Mouse (Mus musculus) layer of hippocampus, postnatal 25 days (tissue): Measurements from ENCODE around the gene Cyp2t4. TPM values are rescaled to one million over a fixed set of nuclear protein-coding genes. Genes with fewer than 3 reads are reported as not detected.
A peak's percentile ranks its signal among the peaks of the same experiment; 100 is the strongest.

Experiments
- DNase-seq, 2 experiments: peaks; one replicate each; pipeline ENCODE4 v3.0.0; 2022; ENCODE audit warnings: mixed read lengths in 2 of 2, low spot score in 1 of 2; ENCODE audit errors: extremely low spot score in 1 of 2
- total RNA-seq, 2 experiments: library from RNA; stranded (reverse); gene quantifications; 2 replicates each; pipeline ENCODE4 v1.2.3; 2021

The Cyp2t4 gene
- not detected for total RNA-seq

DNA sequence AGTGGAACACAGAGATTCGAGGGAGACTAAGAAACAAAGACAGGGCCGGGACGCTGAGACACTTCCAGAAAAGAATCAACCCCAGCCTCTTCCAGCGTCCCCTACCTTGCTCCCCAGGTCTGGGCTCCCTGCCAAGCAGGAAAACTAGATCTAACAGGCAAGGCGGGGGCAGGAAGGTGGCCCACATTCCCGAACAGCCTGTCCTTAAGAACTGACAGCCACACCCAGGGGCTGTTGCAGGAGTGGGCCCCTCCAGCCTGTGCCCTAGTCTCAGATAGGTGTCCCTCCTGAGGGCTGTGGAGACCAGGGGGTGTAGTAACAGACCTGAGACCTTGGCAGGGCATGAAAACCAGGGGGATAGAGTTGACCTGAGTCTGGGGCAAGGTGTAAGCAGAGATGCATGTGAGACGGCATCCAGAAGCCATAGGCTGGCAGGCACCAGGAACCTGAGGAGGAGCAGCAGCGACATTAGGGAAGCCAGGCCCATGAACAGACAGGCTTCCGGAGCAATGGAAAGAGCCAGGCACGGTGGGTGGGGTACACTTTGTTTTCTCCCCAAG is at the start of gene Cyp2t4:
Gene Cyp2t4 (plus strand): TSS at position 510 of the 560 bp plus-strand sequence.
- no peak for DNase-seq

DNA sequence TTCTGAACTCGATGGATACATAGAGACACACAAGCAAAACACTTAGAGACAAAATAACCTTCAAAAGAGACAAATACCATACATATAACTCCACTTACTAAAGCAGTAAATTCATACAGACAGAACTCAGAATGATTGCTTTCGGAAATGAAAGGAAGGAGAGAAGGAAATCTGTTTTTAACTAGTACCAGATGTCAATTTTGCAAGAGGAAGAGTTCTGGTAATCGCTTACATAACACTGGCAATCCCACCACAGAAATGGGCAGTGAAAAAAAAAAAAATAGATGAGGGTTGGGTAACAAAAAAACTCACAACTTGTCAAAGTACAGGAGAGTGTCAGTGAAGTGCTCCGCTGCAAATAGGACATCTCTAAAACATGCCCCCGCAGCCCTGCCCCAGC is 48.6 kb upstream of the Cyp2t4 start:
- no peak for DNase-seq

- DNase-seq, result no peak
These were observed 43.2 kb upstream of the Cyp2t4 start for GRCm38 (mm10) chr7:27110327-27110726.

- DNase-seq, result no peak
These were observed 42.5 kb upstream of the Cyp2t4 start for GRCm38 (mm10) chr7:27111038-27111437.

DNA sequence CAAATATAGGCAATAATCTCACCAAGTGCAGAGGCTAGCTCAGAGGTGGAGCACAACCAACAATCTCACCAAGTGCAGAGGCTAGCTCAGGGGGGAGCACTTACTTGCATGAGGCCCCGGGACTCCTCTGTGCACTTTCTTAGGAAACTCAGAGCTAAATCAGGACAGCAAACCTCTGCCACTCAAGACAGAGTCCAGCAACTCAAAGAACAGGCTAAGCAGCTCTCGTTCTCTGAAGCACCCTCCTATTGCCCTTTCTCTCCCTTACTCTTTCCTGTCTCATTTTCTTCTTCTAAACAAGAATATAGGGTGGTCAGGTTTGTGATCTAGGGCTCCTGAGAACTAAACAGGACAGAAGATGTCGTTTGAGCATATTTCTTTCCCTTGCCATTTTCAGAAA is 41.5 kb upstream of the Cyp2t4 start:
- no peak for DNase-seq

GRCm38 (mm10) chr7:27118033-27118511 is 35.4 kb upstream of the Cyp2t4 start:
- no peak for DNase-seq

DNA sequence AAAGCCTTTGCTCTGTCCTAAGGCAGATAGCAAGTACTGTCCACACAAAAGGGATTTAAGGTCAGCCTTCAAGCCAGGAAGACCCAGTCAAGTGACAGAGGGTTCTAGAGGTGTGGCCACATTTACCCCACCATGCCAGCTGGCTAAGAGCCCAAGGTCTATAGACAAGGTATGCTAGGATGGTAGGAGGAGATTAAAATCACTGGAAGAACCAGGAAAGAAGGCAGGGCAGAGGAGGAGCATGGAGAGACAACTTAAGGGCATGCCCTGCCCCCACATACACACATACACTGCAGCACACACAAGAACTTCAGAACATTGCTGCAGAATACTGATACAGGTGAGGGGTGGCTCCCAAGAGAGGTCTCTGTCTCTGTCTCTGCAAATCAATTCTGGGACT is 33.8 kb upstream of the Cyp2t4 start, which contains the start of gene Cyp2f2:
Gene Cyp2f2 (plus strand): TSS at position 234 of the 400 bp plus-strand sequence.
- DNase-seq, result no peak

DNA sequence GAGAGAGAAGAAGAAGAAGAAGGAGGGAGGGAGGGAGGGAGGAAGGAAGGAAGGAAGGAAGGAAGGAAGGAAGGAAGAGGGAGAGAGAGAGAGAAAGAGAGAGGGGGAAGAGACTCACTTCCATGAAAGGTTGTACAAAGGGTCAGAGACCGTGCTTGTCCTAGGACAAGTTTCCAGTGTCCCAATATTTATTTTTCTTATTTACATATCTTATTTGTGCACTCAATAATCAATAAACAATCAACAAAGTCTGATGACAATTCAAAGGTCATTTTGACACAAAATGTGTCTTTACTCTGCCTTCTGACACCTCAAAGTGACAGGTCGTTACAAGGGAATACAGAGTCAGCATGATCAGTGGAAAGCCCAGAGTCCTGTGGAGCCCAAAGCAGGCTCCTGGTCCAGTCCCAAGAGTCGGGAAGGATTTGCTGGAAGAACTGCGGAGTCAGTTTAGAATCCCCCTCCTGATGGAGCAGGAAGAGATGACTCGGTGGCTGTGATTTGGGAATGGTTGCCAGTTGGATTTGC is 29.1 kb upstream of the Cyp2t4 start:
- DNase-seq, result no peak

DNA sequence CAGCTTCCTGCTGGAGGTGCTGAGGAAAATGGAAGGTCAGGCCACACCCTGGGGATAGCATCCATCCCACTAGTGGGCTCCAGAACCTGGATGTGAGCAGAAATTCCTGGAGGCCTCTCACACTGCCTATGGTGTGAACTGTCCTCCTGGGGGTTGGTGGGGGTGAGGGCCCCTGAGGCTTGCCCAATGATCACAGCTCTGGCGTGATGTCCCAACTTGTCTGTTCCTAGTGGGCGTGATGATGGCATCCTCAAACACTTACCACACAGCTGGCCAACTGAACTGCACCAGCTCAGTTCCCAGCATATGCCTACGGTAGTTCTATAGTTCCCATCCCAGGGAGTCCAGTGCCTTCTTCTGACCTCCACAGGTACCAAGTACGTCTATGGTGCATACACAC is 28.5 kb upstream of the Cyp2t4 start:
- DNase-seq, result no peak

DNA sequence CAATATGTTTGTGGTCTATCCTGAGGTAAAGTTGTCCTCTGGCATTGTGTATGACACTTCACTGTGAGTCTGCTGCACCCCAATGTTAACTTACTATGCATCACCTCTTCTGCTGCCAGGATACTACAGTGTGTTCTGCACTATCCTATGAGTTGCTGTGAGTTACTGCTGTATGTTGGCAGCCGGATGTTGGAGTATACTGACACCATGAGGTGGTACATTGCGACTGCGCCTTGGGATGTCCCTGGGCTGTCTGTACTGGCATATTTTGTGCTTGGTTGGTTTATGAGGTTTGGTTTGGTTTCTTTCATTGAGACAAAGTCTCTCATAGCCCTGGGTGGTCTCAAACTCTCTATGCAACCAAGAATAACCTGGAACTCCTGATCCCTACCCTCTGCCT is 25.4 kb upstream of the Cyp2t4 start:
- peak in 1 of 2 experiments; percentile 52 for DNase-seq

DNA sequence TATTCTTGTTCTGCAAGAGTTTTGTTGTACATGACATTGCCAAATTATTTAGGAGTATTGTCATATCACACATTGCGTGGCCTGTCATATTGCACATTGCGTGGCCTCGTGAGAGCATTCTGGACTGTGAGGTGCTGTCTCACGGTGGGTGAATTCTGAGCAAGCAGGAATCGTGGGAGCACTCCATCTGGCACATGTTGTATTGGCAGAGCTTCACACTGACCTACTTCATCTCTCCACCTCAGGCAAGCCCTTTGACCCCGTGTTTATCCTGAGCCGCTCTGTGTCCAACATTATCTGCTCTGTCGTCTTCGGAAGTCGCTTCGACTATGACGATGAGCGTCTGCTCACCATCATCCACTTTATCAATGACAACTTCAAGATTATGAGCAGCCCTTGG is 24.6 kb upstream of the Cyp2t4 start:
- DNase-seq, result no peak

DNA sequence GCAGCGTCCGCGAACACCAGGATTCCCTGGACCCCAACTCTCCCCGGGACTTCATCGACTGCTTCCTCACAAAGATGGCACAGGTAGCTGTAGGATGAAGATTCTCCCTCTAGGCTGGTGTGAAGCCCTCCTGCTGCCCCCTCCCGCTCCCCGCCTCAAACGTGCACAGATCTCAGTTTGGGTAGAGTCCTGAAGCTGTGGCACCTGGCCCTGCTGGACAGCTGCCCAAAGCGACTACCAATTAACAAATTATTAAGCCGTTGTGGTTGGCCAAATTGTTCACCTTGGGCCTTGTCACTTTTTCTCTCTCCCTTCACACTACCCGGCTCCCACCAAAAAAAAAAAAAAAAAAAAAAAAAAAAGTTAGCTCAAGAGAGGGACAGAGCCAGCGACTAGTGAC is 23.7 kb upstream of the Cyp2t4 start:
- DNase-seq, result no peak

- DNase-seq, result no peak
These were observed 22.8 kb upstream of the Cyp2t4 start for GRCm38 (mm10) chr7:27130521-27131370.

DNA sequence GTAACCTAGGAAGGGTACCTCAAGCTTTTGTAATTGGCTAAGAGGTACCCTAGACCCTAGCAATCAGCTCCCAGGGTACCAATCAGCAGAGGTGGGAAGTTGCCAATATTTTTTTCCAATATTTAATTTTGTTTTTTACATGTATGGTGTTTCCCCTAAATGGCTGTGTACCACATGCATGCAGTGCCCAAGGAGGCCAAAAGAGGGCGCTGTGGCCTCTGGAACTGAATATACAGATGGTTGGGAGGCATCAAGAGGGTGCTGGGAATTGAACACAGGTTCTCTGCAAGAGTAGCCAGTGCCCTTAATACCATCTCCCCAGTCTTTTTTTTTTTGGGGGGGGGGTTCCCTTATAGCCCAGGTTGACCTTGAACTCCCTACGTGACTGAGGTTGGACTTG is 22.1 kb upstream of the Cyp2t4 start:
- no peak for DNase-seq

GRCm38 (mm10) chr7:27132588-27132987 is 20.9 kb upstream of the Cyp2t4 start:
- DNase-seq, result peak; percentile 31 to 80

- no peak for DNase-seq
These were observed 20.4 kb upstream of the Cyp2t4 start for GRCm38 (mm10) chr7:27133156-27133555.

- DNase-seq, result no peak
These were observed 19.8 kb upstream of the Cyp2t4 start for GRCm38 (mm10) chr7:27133757-27134156.

GRCm38 (mm10) chr7:27136410-27136996 is 17.0 kb upstream of the Cyp2t4 start:
- no peak for DNase-seq

GRCm38 (mm10) chr7:27156005-27156404 is 2.5 kb downstream of the Cyp2t4 start:
- peak in 1 of 2 experiments; percentile 37 for DNase-seq

DNA sequence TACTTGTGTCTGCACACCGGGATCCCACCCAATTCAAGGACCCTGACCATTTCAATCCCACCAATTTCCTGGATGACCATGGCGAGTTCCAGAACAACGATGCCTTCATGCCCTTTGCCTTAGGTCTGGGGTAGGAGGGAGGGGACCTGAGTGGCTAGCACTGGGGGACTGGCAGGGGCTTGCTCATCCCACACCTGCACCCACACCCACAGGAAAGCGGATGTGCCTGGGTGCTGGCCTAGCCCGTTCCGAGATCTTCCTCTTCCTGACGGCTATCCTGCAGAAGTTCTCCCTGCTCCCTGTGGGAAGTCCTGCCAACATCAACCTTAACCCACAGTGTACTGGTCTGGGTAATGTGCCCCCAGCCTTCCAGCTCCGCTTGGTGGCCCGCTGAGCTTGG is 4.7 kb downstream of the Cyp2t4 start:
- no peak for DNase-seq

GRCm38 (mm10) chr7:27159256-27159655 is 5.7 kb downstream of the Cyp2t4 start:
- DNase-seq, result no peak
